Mouse (Mus musculus) common myeloid progenitor, adult 5-6 weeks (primary cell): ENCODE results near the gene Lbh. TPM values are rescaled to one million over a fixed set of nuclear protein-coding genes. Genes with fewer than 3 reads are reported as not detected.

Source experiments
- ATAC-seq: replicated peaks from 2 replicates; pipeline ENCODE4 v1.8.0; 2016; ENCODE audit warnings: low read depth, mild to moderate bottlenecking, moderate TSS enrichment, inconsistent platforms; ENCODE audit not compliant: poor library complexity, severe bottlenecking
- total RNA-seq: library from RNA; stranded (forward); fragments of 200-1000, 187-1606 nt; gene quantifications from 2 replicates; pipeline ENCODE4 v1.2.3, GENCODE M21; 2017

Lbh gene
- 18.0 and 18.1 TPM in 2 replicates for total RNA-seq

GRCm38 (mm10) chr17:72918053-72918452 is at the start of gene Lbh:
Gene Lbh (plus strand): TSS chr17:72918305.
- peak; percentile 78 for ATAC-seq

- no peak for ATAC-seq
These were observed 39.1 kb upstream of the Lbh start for GRCm38 (mm10) chr17:72878979-72879378.

- no peak for ATAC-seq
These were observed 37.9 kb upstream of the Lbh start for GRCm38 (mm10) chr17:72880156-72880555.

GRCm38 (mm10) chr17:72881051-72881450 is 37.1 kb upstream of the Lbh start:
- no peak for ATAC-seq

GRCm38 (mm10) chr17:72881804-72882203 is 36.3 kb upstream of the Lbh start:
- ATAC-seq = no peak

- peak; percentile 81 for ATAC-seq
These were observed 28.3 kb upstream of the Lbh start for GRCm38 (mm10) chr17:72889556-72890397.

- ATAC-seq = no peak
These were observed 27.7 kb upstream of the Lbh start for GRCm38 (mm10) chr17:72890398-72890898.

GRCm38 (mm10) chr17:72891556-72891955 is 26.5 kb upstream of the Lbh start:
- no peak for ATAC-seq

- no peak for ATAC-seq
These were observed 22.6 kb upstream of the Lbh start for GRCm38 (mm10) chr17:72895506-72895905.

- no peak for ATAC-seq
These were observed 21.0 kb upstream of the Lbh start for GRCm38 (mm10) chr17:72897076-72897475.

- no peak for ATAC-seq
These were observed 20.1 kb upstream of the Lbh start for GRCm38 (mm10) chr17:72897961-72898360.

GRCm38 (mm10) chr17:72898775-72899174 is 19.3 kb upstream of the Lbh start:
- ATAC-seq = 0 out of 2 replicates have a peak, but pooled peaks have one; percentile 25

- ATAC-seq = no peak
These were observed 17.1 kb upstream of the Lbh start for GRCm38 (mm10) chr17:72901021-72901420.

GRCm38 (mm10) chr17:72901705-72902104 is 16.4 kb upstream of the Lbh start:
- no peak for ATAC-seq

GRCm38 (mm10) chr17:72903321-72903720 is 14.8 kb upstream of the Lbh start:
- ATAC-seq = no peak

- 0 out of 2 replicates have a peak, but pooled peaks have one; percentile 39 for ATAC-seq
These were observed 14.1 kb upstream of the Lbh start for GRCm38 (mm10) chr17:72903921-72904421.

GRCm38 (mm10) chr17:72904873-72905272 is 13.2 kb upstream of the Lbh start:
- no peak for ATAC-seq

- no peak for ATAC-seq
These were observed 11.7 kb upstream of the Lbh start for GRCm38 (mm10) chr17:72906231-72906896.

- ATAC-seq = no peak
These were observed 10.9 kb upstream of the Lbh start for GRCm38 (mm10) chr17:72907211-72907610.

- ATAC-seq = no peak
These were observed 10.3 kb upstream of the Lbh start for GRCm38 (mm10) chr17:72907777-72908176.

- ATAC-seq = no peak
These were observed 9.5 kb upstream of the Lbh start for GRCm38 (mm10) chr17:72908561-72908960.
